Mouse (Mus musculus) heart, postnatal 0 days (tissue): ENCODE measurements around the gene Smarca2.

ENCODE experiments used
- CTCF ChIP-seq: IDR thresholded peaks from 2 replicates; pipeline ENCODE4 v1.5.1; 2016; ENCODE audit warnings: antibody characterized with exemption, control low read depth, low read depth
- EP300 ChIP-seq: IDR thresholded peaks from 2 replicates; pipeline ENCODE4 v1.6.1; 2016; ENCODE audit warnings: antibody characterized with exemption, low read depth

DNA sequence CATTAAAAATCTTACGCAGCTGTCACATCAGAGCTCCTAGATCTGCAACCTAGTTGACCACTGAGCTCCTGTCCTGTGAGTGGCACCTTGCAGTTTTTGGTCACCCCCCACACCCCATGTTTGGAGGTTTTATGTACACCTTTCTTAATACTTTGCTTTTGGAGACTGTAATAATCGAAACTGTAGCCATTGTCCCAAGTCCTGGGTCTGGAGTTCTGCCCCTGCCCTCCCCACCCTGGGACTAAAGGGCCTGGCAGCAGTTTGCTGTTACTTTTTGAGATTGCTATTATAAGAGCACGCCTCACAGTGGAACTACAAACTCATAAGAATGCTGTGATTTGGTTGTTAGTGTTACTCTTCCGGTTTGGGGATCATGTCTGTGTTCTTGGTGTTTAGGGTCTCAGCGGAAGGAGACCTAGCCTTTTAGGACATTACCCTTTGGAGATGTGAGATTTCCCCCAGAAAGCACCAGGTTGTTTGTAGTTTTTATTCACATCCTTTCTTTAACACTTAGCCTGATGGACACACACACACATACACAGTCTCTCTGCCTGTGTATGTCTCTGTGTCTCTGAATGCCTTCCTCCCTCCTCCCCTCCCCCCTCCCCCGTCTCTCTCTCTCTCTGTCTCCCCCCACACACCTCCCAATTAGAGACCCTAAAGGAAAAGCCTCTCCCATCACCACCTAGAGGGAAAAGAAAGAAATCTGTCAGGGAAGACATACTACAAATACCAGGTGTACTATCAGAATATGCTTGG lies 142.0 kb downstream of the Smarca2 start:
- TF ChIP-seq EP300 (no peak), CTCF (no peak)
